Mouse (Mus musculus) bone marrow macrophage, adult 2 months (primary cell): ENCODE measurements around the gene Dusp16. TPM values are rescaled to one million over a fixed set of nuclear protein-coding genes. Genes with fewer than 3 reads are reported as not detected.

Experiments
- H3K27ac ChIP-seq: 2 replicates; pipeline ENCODE4 v1.5.1; 2012; ENCODE audit warnings: low read depth, low read length; ENCODE audit not compliant: insufficient read depth
- H3K4me1 ChIP-seq: 2 replicates; pipeline ENCODE4 v1.6.1; 2012; ENCODE audit warnings: low read length; ENCODE audit not compliant: control insufficient read depth, insufficient read depth
- H3K4me3 ChIP-seq: 2 replicates; pipeline ENCODE4 v1.5.1; 2012; ENCODE audit warnings: mild to moderate bottlenecking, low read length, moderate library complexity; ENCODE audit not compliant: insufficient read depth
- CTCF ChIP-seq: IDR thresholded peaks from 2 replicates; pipeline ENCODE4 v1.5.1; 2012; ENCODE audit warnings: low read depth, mild to moderate bottlenecking, low read length, moderate library complexity
- POLR2A ChIP-seq: IDR thresholded peaks from 2 replicates; pipeline ENCODE4 v1.6.1; 2012; ENCODE audit warnings: mild to moderate bottlenecking, low read depth, low read length, borderline replicate concordance
- polyA plus RNA-seq: library from polyadenylated mRNA; stranded (reverse); fragments of >200 nt; gene quantifications from 2 replicates; pipeline ENCODE4 v1.2.4, GENCODE M21; 2012; ENCODE audit not compliant: missing spikeins, insufficient read depth, insufficient read length

The Dusp16 gene
- polyA plus RNA-seq, 1 experiment = 6.9 TPM

- peaks cover 53% of the 10 kb centered on the region for H3K4me1 ChIP-seq
- no peak overlapping the region for H3K4me3 ChIP-seq
- no peak overlapping the region for H3K27ac ChIP-seq
- TF ChIP-seq CTCF (no peak), POLR2A (no peak)
Measured at GRCm38 (mm10) chr6:134703053-134703690, 89.3 kb downstream of the Dusp16 start.

DNA sequence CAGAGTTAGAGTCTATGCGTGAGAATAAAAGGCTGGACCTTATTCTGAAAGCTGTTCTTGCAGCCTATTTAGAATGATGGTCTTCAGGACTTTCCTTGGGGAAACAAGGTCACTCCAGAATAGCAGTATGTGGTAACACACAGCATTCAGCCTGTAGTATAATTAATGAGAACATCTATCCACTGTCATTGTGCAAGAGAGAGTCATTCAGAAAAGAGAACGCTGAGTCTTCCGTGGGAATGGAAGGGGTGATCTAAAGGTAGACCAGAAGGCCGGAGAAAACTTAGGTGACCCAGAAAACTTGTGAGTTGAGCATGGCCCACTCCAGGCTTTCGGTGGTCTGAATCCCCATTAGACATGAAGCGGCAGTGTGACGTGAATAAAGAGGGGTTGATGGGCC lies 90.2 kb downstream of the Dusp16 start:
- no peak for TF ChIP-seq POLR2A
- TF ChIP-seq CTCF = no peak
- H3K4me3 ChIP-seq = no peak overlapping the region
- H3K4me1 ChIP-seq = peaks cover 54% of the 10 kb centered on the region
- no peak overlapping the region for H3K27ac ChIP-seq

- H3K27ac ChIP-seq = no peak overlapping the region
- no peak for TF ChIP-seq POLR2A
- TF ChIP-seq CTCF = no peak
- H3K4me1 ChIP-seq = peaks cover 52% of the 10 kb centered on the region
- no peak overlapping the region for H3K4me3 ChIP-seq
Measured at GRCm38 (mm10) chr6:134701211-134701602, 91.2 kb downstream of the Dusp16 start.

- Histone ChIP-seq H3K27ac (peak overlapping the region; percentile 50), H3K4me1 (peaks cover 46% of the 10 kb centered on the region), H3K4me3 (no peak overlapping the region)
- TF ChIP-seq POLR2A = no peak
- TF ChIP-seq CTCF = no peak
Measured at GRCm38 (mm10) chr6:134700451-134701210, 91.8 kb downstream of the Dusp16 start.

DNA sequence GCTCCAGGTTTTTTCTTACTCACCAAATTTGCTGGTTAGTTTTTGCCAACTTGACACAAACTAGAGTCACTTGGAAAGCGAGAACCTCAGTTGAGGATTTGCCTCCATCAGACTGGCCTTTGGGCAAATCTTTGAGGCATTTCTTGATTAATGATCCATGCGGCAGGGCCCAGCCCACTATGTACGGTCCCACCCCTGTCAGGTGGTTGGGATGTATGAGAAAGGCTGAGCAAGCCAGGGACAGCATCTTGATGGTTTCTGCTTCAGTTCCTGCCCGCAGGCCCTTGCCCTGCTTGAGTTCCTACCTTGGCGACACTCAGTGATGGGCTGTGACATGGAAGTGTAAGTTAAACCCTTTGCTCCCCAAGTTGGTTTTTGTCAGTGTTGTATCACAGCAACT lies 94.2 kb downstream of the Dusp16 start:
- no peak overlapping the region for H3K27ac ChIP-seq
- H3K4me3 ChIP-seq = no peak overlapping the region
- TF ChIP-seq POLR2A (no peak), CTCF (no peak)
- peaks cover 40% of the 10 kb centered on the region for H3K4me1 ChIP-seq

- Histone ChIP-seq H3K4me3 (no peak overlapping the region), H3K4me1 (peaks cover 29% of the 10 kb centered on the region), H3K27ac (no peak overlapping the region)
- TF ChIP-seq POLR2A (no peak), CTCF (no peak)
Measured at GRCm38 (mm10) chr6:134696554-134696953, 95.9 kb downstream of the Dusp16 start.

GRCm38 (mm10) chr6:134696146-134696545 lies 96.3 kb downstream of the Dusp16 start:
- Histone ChIP-seq H3K27ac (no peak overlapping the region), H3K4me3 (no peak overlapping the region), H3K4me1 (peaks cover 25% of the 10 kb centered on the region)
- TF ChIP-seq POLR2A = no peak
- no peak for TF ChIP-seq CTCF

- Histone ChIP-seq H3K4me3 (no peak overlapping the region), H3K4me1 (peaks cover 24% of the 10 kb centered on the region), H3K27ac (no peak overlapping the region)
- TF ChIP-seq POLR2A (no peak), CTCF (no peak)
Measured at GRCm38 (mm10) chr6:134695625-134696024, 96.8 kb downstream of the Dusp16 start.

- no peak overlapping the region for H3K27ac ChIP-seq
- no peak overlapping the region for H3K4me3 ChIP-seq
- TF ChIP-seq CTCF (no peak), POLR2A (no peak)
- H3K4me1 ChIP-seq = peaks cover 17% of the 10 kb centered on the region
Measured at GRCm38 (mm10) chr6:134694988-134695387, 97.4 kb downstream of the Dusp16 start.

DNA sequence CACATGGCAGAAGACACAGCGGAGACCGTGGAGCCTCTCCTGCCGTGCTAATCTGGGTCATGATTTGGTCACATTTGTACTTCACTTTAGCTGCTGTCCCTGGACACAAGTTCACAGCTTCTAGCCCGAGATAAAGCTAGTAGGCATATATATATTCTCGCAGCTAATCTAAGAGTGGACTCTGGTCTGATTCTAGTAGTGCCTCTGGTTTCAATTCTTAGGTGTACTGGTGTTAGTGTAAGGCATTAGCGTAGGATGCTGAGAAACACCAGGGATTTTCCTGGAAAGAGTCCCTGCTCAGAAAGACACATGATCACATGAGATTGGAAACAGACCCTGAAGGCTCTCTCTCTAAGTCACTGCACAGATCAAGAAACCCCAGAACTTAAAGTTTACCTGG lies 97.9 kb downstream of the Dusp16 start:
- Histone ChIP-seq H3K4me1 (peaks cover 12% of the 10 kb centered on the region), H3K27ac (no peak overlapping the region), H3K4me3 (no peak overlapping the region)
- TF ChIP-seq CTCF (no peak), POLR2A (no peak)
